Mouse (Mus musculus): Measurements from ENCODE around the gene Capn9.

- TF ChIP-seq EP300 (IDR thresholded peaks at IDR 0.05; ENCODE audit: insufficient read depth, low read depth, low read length) (no peak), CTCF (IDR thresholded peaks at IDR 0.05; ENCODE audit: low read depth, low read length) (no peak)
These were observed 87.4 kb downstream of the Capn9 start, which contains the start of gene 2310022B05Rik for GRCm38 (mm10) chr8:124663112-124663873.
